Mouse (Mus musculus) hindbrain, embryonic 15.5 days (tissue): Measurements from ENCODE around the gene Gm4131. TPM values are rescaled to one million over a fixed set of nuclear protein-coding genes. Genes with fewer than 3 reads are reported as not detected.
A peak's percentile ranks its signal among the peaks of the same experiment; 100 is the strongest.

ENCODE experiments used
- ATAC-seq: fragments of 200-750 bp; cut with Nextera tagmentation; 2 replicates; pipeline ENCODE4 v1.8.0; 2017; ENCODE audit warnings: low read depth, moderate number of reproducible peaks, moderate TSS enrichment; ENCODE audit not compliant: low FRiP score
- H3K27ac ChIP-seq: fragments of 300-500 bp; sonication (generic); replicated peaks from 2 replicates; pipeline ENCODE4 v1.5.1; 2015; ENCODE audit warnings: mild to moderate bottlenecking, inconsistent platforms
- H3K27me3 ChIP-seq: fragments of 300-500 bp; sonication (generic); 2 replicates; pipeline ENCODE4 v1.6.1; 2015; ENCODE audit warnings: control low read depth, inconsistent platforms
- H3K36me3 ChIP-seq: fragments of 300-500 bp; sonication (generic); 2 replicates; pipeline ENCODE4 v1.6.1; 2015; ENCODE audit warnings: control low read depth, inconsistent platforms
- H3K4me1 ChIP-seq: fragments of 300-500 bp; sonication (generic); replicated peaks from 2 replicates; pipeline ENCODE4 v1.6.1; 2015; ENCODE audit warnings: control low read depth, inconsistent platforms
- H3K4me2 ChIP-seq: fragments of 300-500 bp; sonication (generic); 2 replicates; pipeline ENCODE4 v1.6.1; 2015; ENCODE audit warnings: moderate library complexity, mild to moderate bottlenecking, inconsistent platforms
- H3K4me3 ChIP-seq: fragments of 300-500 bp; sonication (generic); 2 replicates; pipeline ENCODE4 v1.5.1; 2015; ENCODE audit warnings: mild to moderate bottlenecking, inconsistent platforms
- H3K9ac ChIP-seq: fragments of 300-500 bp; sonication (generic); 2 replicates; pipeline ENCODE4 v1.6.1; 2015; ENCODE audit warnings: inconsistent platforms
- H3K9me3 ChIP-seq: fragments of 300-500 bp; sonication (generic); 2 replicates; pipeline ENCODE4 v1.6.1; 2016; ENCODE audit warnings: control low read depth, inconsistent platforms
- WGBS: fragments of 180-500 bp; shearing (Covaris S2); methylation state at CpG from one replicate; pipeline ENCODE4 v1.1.7; 2015; 5-methylcytosine and 5-hydroxymethylcytosine counted together
- polyA plus RNA-seq: library from polyadenylated mRNA; unstranded; fragments of >200 nt; fragmentation: Nextera tagmentation; extraction: Ambion mirVana; gene quantifications from 2 replicates; pipeline ENCODE4 v1.2.1, GENCODE M21; 2015

The Gm4131 gene
- polyA plus RNA-seq, 1 experiment from 2014 or later: 0.39 TPM

DNA sequence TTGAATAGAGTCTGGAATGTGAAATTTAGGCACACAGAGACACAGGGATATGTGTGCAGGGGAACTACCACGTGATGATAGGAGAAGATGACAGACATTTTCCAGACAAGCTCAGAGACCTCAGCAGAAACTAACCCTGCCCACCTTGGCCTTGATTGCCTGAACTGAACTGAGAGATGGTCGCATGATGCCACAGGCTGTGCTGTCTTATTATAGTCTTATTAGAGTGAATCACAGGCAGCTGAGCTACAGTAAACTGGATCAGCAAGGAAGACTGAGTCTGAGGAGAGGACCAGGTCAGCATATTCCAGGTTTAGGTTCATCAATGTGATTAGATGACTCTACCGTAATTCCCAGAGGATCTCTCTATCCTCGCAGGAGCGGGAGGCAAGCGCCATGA is 20.4 kb downstream of the Gm4131 start:
- WGBS: 83% methylated on average over 6 of the region's 6 CpGs
- Histone ChIP-seq H3K27ac (no peak overlapping the region), H3K4me2 (no peak overlapping the region), H3K9ac (no peak overlapping the region), H3K4me3 (no peak overlapping the region), H3K36me3 (no peaks in the 10 kb centered on the region), H3K4me1 (no peaks in the 10 kb centered on the region), H3K27me3 (no peaks in the 10 kb centered on the region), H3K9me3 (no peaks in the 10 kb centered on the region)
- no peak for ATAC-seq

DNA sequence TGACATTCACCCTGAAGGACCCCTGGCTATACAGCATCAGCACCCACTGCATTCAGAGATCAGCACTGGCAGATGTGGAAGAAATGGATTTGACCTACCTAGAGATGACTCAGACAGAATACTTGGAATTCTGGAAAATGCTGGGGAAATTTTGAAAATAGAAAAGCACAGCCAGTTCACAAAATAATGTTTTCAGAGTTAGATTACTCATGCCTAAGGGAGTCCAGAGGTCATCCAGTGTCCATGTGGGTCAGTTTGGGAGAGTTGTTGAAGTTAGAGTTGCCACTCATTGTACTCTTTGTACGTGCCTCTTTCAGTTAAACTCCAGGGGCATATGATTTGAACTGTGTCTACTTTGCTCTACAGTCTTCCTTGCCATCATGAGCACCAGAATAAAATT is 25.0 kb downstream of the Gm4131 start:
- Histone ChIP-seq H3K4me1 (no peaks in the 10 kb centered on the region), H3K4me2 (no peak overlapping the region), H3K36me3 (no peaks in the 10 kb centered on the region), H3K27ac (no peak overlapping the region), H3K9me3 (no peaks in the 10 kb centered on the region), H3K4me3 (no peak overlapping the region), H3K27me3 (no peaks in the 10 kb centered on the region), H3K9ac (no peak overlapping the region)
- 80% methylated on average over 1 of the region's 1 CpGs for WGBS
- no peak for ATAC-seq

DNA sequence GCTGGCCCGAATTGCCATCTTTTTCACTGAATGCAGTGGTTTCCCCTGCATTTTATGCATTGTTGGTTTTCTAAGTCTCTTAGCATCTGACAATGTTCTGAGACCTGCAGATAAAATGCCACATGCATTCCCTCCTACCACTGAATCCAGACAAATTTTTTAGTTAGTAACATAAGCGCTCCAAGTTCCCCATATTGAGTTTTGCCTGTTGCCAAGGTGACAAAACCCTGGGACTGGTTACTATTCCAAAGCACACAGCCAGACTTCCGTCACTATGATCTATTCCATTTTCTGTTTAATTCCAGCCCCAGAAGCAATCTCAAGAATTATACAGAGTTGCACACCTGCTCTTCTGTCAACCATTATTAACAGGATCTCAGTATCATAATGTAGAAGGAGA is 26.9 kb downstream of the Gm4131 start:
- no peaks in the 10 kb centered on the region for H3K4me1 ChIP-seq
- no peak for ATAC-seq
- 73% methylated on average over 3 of the region's 3 CpGs for WGBS

DNA sequence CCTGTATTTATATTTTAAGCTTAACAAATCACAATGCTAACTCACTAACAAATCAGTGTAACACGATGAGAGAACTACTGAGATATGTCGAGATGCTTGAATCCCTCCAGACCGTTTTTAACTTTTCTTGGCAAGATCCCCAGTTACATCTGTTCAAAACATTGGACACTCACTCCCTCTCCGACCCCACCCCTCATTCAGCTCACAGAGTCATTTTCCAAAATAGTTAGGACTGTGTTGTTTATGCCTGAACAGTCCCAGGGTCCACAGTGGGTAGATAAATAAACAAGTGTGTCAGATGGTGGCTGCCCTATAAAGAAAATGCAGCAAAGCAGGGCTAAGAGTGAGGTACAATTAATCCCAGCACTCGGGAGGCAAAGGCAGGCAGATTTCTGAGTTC is 29.7 kb downstream of the Gm4131 start:
- 68% methylated on average over 5 of the region's 5 CpGs for WGBS
- no peaks in the 10 kb centered on the region for H3K9me3 ChIP-seq
- H3K27ac ChIP-seq: no peak overlapping the region
- no peaks in the 10 kb centered on the region for H3K4me1 ChIP-seq
- no peak for ATAC-seq
- no peak overlapping the region for H3K4me2 ChIP-seq
- no peaks in the 10 kb centered on the region for H3K36me3 ChIP-seq
- H3K27me3 ChIP-seq: no peaks in the 10 kb centered on the region
- no peak overlapping the region for H3K9ac ChIP-seq
- H3K4me3 ChIP-seq: no peak overlapping the region

More for the DNA sequence above, 26.9 kb downstream of the Gm4131 start:
- no peaks in the 10 kb centered on the region for H3K9me3 ChIP-seq
- no peak overlapping the region for H3K9ac ChIP-seq
- H3K36me3 ChIP-seq: no peaks in the 10 kb centered on the region
- H3K27ac ChIP-seq: no peak overlapping the region
- H3K4me3 ChIP-seq: no peak overlapping the region
- H3K27me3 ChIP-seq: no peaks in the 10 kb centered on the region
- H3K4me2 ChIP-seq: no peak overlapping the region

DNA sequence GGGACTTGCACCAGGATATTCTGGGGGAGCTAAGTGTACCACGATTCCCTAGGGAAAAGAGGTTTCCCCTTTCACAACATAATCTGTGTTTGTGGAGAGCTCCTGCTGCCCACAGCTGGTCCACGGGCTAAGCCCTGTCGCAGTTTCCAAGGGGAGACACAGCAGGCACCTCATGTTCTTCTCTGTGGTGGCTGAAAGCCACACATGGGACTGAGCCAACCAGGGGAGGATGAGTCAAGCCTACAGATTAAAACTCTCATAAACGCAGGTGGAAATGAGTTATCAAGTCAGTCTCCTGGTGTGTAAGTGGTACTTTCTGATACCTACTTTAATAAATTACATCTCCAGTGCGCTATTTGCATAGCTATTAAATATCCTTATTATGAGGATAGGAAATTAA is 30.6 kb downstream of the Gm4131 start:
- no peak overlapping the region for H3K4me3 ChIP-seq
- no peak overlapping the region for H3K4me2 ChIP-seq
- no peak for ATAC-seq
- H3K4me1 ChIP-seq: no peaks in the 10 kb centered on the region
- H3K9ac ChIP-seq: no peak overlapping the region
- no peaks in the 10 kb centered on the region for H3K36me3 ChIP-seq
- H3K27ac ChIP-seq: no peak overlapping the region
- no peaks in the 10 kb centered on the region for H3K9me3 ChIP-seq
- WGBS: 57% methylated on average over 5 of the region's 5 CpGs
- H3K27me3 ChIP-seq: no peaks in the 10 kb centered on the region

DNA sequence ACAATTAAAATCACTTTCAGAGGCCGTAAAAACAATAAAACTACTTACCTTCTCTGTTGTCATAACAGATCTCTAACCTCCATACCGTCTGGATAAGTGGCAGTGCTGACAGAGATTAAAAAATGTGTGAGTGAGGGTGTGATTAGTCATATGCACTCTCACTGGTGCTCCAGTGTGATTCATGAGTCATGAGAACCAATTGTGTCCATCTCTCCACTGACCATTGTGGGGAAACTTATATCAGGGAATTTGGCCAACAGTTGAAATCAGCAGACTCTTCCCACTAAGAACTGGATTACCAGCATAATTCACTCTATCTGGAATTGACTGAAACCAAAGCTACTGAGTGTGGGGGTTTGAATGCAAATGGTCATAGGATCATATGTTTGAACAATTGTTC is 35.8 kb downstream of the Gm4131 start:
- H3K36me3 ChIP-seq: no peaks in the 10 kb centered on the region
- no peak for ATAC-seq
- H3K27ac ChIP-seq: no peak overlapping the region
- no peak overlapping the region for H3K4me3 ChIP-seq
- no peaks in the 10 kb centered on the region for H3K27me3 ChIP-seq
- H3K9ac ChIP-seq: no peak overlapping the region
- H3K4me1 ChIP-seq: no peaks in the 10 kb centered on the region
- H3K4me2 ChIP-seq: no peak overlapping the region
- 71% methylated on average over 2 of the region's 2 CpGs for WGBS
- no peaks in the 10 kb centered on the region for H3K9me3 ChIP-seq

DNA sequence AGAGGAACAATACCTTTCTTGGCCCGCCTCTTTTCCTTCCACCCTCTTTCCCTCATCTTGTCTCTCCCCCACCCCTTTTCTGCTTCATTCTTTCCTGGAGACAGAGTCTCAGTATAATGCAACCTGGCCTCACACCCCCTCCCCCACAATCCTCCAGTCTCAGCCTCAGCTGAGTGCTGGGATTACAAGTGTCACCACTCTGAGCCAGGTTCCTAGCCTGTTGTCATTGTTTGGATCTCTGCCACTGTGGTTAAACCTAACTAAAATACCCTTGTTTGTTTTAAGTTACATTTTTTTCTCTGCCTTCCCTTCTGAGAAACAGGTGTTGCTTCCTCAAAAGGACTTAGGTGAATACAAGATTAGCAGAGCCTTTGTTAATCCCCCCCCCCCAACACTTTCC is 53.9 kb downstream of the Gm4131 start:
- no peak for ATAC-seq
- no peak overlapping the region for H3K4me2 ChIP-seq
- no peak overlapping the region for H3K4me3 ChIP-seq
- H3K9ac ChIP-seq: no peak overlapping the region
- no peaks in the 10 kb centered on the region for H3K27me3 ChIP-seq
- 63% methylated on average over 1 of the region's 1 CpGs for WGBS
- H3K36me3 ChIP-seq: no peaks in the 10 kb centered on the region
- H3K27ac ChIP-seq: no peak overlapping the region
- no peaks in the 10 kb centered on the region for H3K4me1 ChIP-seq
- H3K9me3 ChIP-seq: no peaks in the 10 kb centered on the region

DNA sequence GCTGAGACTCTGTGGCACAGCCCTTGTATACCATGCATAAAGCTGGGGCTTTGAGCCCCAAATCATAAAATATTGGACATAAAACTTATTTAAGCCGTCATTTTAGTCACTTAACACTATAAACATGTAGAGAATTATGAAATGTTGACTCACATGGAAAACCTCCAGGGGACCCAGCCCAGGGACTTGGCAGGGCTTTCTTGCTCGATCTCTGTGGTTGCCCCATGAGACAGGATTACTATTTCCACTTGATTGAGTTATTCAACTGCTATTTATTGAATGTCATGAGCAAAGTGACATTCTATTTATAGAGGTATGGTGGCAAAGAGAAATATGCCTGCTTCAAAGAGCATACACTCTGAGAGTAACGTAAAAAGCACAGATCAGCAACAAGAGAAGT is 57.4 kb downstream of the Gm4131 start:
- H3K4me1 ChIP-seq: no peaks in the 10 kb centered on the region
- no peak overlapping the region for H3K4me2 ChIP-seq
- H3K27me3 ChIP-seq: no peaks in the 10 kb centered on the region
- no peak for ATAC-seq
- H3K9me3 ChIP-seq: no peaks in the 10 kb centered on the region
- no peaks in the 10 kb centered on the region for H3K36me3 ChIP-seq
- no peak overlapping the region for H3K4me3 ChIP-seq
- no peak overlapping the region for H3K27ac ChIP-seq
- 63% methylated on average over 3 of the region's 3 CpGs for WGBS
- no peak overlapping the region for H3K9ac ChIP-seq

DNA sequence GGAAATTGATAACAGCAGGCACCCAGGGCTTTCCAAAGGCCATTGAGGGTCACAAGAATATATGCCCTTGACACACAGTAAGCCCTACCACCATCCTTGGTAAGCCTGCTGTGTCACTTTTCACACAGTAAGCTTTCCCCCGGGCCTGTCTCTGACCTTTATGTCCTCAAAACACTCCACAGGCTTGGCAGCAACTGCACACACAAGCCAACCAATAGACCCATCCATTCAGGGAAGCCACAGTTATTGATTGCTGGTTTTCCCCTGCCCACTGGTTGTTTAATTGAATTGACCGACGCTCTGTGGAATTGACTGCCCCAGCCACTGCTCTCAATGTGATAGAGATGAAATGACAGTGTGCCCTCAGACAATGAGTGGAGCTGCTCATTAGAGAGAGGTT is 60.5 kb downstream of the Gm4131 start:
- no peak overlapping the region for H3K4me3 ChIP-seq
- H3K9ac ChIP-seq: no peak overlapping the region
- no peaks in the 10 kb centered on the region for H3K9me3 ChIP-seq
- 83% methylated on average over 3 of the region's 3 CpGs for WGBS
- no peak overlapping the region for H3K27ac ChIP-seq
- ATAC-seq: no peak
- no peak overlapping the region for H3K4me2 ChIP-seq
- H3K4me1 ChIP-seq: no peaks in the 10 kb centered on the region
- no peaks in the 10 kb centered on the region for H3K36me3 ChIP-seq
- H3K27me3 ChIP-seq: no peaks in the 10 kb centered on the region

DNA sequence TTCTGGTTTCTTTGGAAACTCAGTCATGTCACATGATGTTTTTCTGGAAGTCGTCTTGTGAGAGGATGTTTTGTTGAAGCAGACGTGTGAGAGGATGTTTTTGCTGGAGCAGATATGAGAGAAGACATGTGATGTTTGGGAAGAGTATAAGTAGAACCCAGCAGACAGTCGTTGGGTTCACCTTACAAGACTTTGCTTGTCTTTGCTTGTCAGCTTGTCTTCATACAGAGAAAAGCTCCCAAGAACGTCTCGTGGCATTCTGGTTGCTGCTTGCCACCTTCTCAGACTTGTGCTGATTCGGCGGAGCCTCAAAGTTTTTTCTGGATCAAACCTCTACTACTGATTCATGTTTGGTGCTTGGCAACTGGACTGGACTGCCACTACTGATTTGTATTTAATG is 69.3 kb downstream of the Gm4131 start:
- 84% methylated on average over 7 of the region's 7 CpGs for WGBS

DNA sequence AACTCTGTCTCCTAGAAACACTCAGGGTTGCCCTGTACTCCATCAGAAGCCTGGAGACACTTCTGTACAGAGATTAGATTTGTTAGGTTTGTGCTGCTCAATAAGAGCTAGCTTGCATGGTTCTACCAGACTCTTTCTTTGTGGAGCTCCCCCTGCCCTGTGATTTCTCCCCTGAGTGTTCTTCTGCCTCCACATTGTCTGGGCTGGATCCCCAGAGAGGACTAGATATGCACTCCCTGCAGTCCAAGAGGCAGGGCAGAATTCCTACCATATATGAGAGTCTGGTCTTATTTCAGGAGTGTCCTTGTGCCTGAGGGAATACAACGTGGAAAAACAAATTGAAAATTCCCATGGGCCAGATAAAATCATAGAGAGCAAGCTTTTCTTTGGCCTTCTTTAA is 70.2 kb downstream of the Gm4131 start:
- no peaks in the 10 kb centered on the region for H3K9me3 ChIP-seq
- no peaks in the 10 kb centered on the region; the same call in 1 of the 2 replicates for H3K4me1 ChIP-seq
- ATAC-seq: no peak
- no peaks in the 10 kb centered on the region for H3K27me3 ChIP-seq
- H3K4me2 ChIP-seq: no peak overlapping the region
- H3K36me3 ChIP-seq: no peaks in the 10 kb centered on the region
- no peak overlapping the region for H3K27ac ChIP-seq
- 67% methylated on average over 1 of the region's 1 CpGs for WGBS
- no peak overlapping the region for H3K4me3 ChIP-seq
- H3K9ac ChIP-seq: no peak overlapping the region

More for the DNA sequence above, 69.3 kb downstream of the Gm4131 start:
- H3K9ac ChIP-seq: no peak overlapping the region
- H3K27ac ChIP-seq: no peak overlapping the region
- ATAC-seq: no peak
- H3K9me3 ChIP-seq: no peaks in the 10 kb centered on the region
- no peak overlapping the region for H3K4me2 ChIP-seq
- no peaks in the 10 kb centered on the region for H3K36me3 ChIP-seq
- no peaks in the 10 kb centered on the region for H3K27me3 ChIP-seq
- H3K4me1 ChIP-seq: no peaks in the 10 kb centered on the region
- no peak overlapping the region for H3K4me3 ChIP-seq

DNA sequence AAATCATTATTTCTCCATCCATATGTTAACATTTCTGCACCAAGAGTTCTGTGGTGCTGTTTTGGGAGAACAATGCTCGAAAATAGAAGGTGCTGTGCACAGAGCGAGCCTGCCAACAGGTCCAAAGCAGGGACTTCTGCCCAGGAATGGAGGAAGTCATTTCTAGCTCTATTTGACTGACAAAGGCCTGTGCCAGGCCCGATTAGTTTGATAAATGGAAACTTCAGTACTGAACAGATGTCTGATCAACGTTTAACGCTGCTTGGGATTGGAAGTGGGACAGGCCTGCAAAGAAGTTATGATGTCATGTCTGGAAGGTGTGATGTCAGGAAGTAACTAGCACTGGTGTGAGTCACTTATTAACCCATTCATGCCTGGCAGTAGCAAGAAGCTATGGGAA is 73.3 kb downstream of the Gm4131 start:
- Histone ChIP-seq H3K4me3 (no peak overlapping the region), H3K27ac (no peak overlapping the region), H3K27me3 (no peaks in the 10 kb centered on the region), H3K9ac (no peak overlapping the region), H3K36me3 (no peaks in the 10 kb centered on the region), H3K9me3 (no peaks in the 10 kb centered on the region), H3K4me2 (no peak overlapping the region), H3K4me1 (no peaks in the 10 kb centered on the region; the same call in 1 of the 2 replicates)
- no peak for ATAC-seq
- WGBS: 67% methylated on average over 5 of the region's 5 CpGs

DNA sequence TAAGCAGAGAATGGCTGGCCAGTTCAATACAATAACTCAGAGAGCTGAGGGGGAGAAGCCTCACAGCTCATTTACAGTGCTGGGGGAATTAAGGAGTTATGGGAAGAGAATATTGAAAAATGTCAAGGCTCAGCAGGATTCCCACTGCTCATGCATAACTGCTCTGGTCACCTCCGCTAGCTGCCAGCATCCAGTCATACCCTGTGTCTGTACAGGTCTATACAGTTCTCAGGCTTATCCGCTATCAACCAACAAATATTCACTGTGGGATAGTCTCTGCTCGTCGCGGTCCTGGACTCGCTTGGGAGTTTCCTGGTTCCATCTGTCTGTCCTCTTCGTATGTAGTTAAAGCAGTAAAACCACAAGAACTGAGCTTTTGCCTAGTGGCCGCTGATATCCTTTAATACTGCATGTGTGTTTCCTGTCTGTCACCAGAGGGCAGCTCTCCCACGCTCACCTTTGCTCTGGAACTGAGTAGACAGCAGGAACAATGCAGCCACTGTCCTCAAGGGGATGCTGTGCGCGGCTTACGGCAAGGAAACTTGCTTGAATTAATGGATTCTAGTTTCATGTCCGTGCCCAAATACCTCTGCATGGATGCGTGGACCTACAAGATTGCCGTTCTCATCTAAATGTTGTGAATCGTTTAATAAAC is 74.4 kb downstream of the Gm4131 start:
- no peak overlapping the region for H3K27ac ChIP-seq
- H3K36me3 ChIP-seq: no peaks in the 10 kb centered on the region
- 0 out of 2 replicates have a peak overlapping the region, but pooled peaks have one; percentile 14 for H3K4me2 ChIP-seq
- H3K4me1 ChIP-seq: no peaks in the 10 kb centered on the region; the same call in 1 of the 2 replicates
- 36% methylated on average over 16 of the region's 16 CpGs for WGBS
- no peaks in the 10 kb centered on the region for H3K9me3 ChIP-seq
- H3K4me3 ChIP-seq: no peak overlapping the region
- no peak overlapping the region for H3K9ac ChIP-seq
- no peaks in the 10 kb centered on the region for H3K27me3 ChIP-seq
- peak; percentile 89 for ATAC-seq
